Mouse (Mus musculus) kidney, adult 10 weeks (tissue): ENCODE data around the gene Cldn34b2. TPM values are rescaled to one million over a fixed set of nuclear protein-coding genes. Genes with fewer than 3 reads are reported as not detected.

Experiments
- polyA plus RNA-seq: library from polyadenylated mRNA; stranded (reverse); fragments of 350-450 nt; fragmentation: Illumina TruSeq; extraction: RNeasy Lipid Tissue Mini Kit (QIAGEN cat#74804); gene quantifications from one replicate; pipeline ENCODE4 v1.2.3, GENCODE M21; 2014; ENCODE audit warnings: low read depth, low replicate concordance

Gene Cldn34b2
- polyA plus RNA-seq: not detected

DNA sequence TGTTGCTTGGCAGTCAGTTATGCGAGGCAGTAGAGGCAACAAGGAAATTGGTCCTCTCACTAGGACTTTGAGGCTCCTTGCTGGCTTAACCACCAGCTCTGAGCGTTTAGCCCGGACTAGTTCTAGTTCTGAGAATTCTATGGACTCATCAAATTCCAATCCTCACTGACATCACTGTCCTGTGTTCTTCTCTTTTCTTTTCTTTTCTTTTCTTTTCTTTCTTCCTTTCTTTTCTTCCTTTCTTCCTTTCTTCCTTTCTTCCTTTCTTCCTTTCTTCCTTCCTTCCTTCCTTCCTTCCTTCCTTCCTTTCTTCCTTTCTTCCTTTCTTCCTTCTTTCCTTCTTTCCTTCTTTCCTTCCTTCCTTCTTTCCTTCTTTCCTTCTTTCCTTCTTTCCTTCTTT is at the start of gene Cldn34b2:
TSS of gene Cldn34b2 (minus strand) at position 101 of the 400 bp plus-strand sequence.

GRCm38 (mm10) chrX:155093566-155093965 is 34.6 kb downstream of the Cldn34b2 start, which contains the start of gene Magea2:
Gene Magea2 (minus strand): TSS chrX:155093666.

GRCm38 (mm10) chrX:155089693-155090092 is 38.5 kb downstream of the Cldn34b2 start, which contains the start of gene Magea1:
Gene Magea1 (minus strand): TSS chrX:155089793.

Other genes starting within 250 kb of the Cldn34b2 start
- gene Cldn34b1, start 238.1 kb downstream of the Cldn34b2 start, polyA plus RNA-seq: not detected
- gene Magea6, start 192.4 kb downstream of the Cldn34b2 start, polyA plus RNA-seq: not detected
- not detected for gene Magea3, start 178.9 kb downstream of the Cldn34b2 start, polyA plus RNA-seq
- gene Magea8, start 132.6 kb downstream of the Cldn34b2 start, polyA plus RNA-seq: not detected
- gene Magea5, start 65.3 kb downstream of the Cldn34b2 start, polyA plus RNA-seq: not detected
- not detected for gene Magea1, start 38.6 kb downstream of the Cldn34b2 start, polyA plus RNA-seq
- not detected for gene Magea2, start 34.7 kb downstream of the Cldn34b2 start, polyA plus RNA-seq
- 862 TPM for gene Sat1, start 88.0 kb upstream of the Cldn34b2 start, polyA plus RNA-seq
- 154 TPM for gene Acot9, start 134.0 kb upstream of the Cldn34b2 start, polyA plus RNA-seq
- gene Prdx4, start 212.3 kb upstream of the Cldn34b2 start, polyA plus RNA-seq: 67.3 TPM